Mouse (Mus musculus) ES-Bruce4 (cell line): ENCODE data around the gene Ggnbp2.

Experiments
- CTCF ChIP-seq: IDR thresholded peaks from one replicate; pipeline ENCODE4 v1.8.1; 2011; ENCODE audit warnings: low read depth, low read length
- EP300 ChIP-seq: IDR thresholded peaks from 2 replicates; pipeline ENCODE4 v1.6.1; 2011; ENCODE audit warnings: low read depth, low read length; ENCODE audit not compliant: insufficient read depth
- POLR2A ChIP-seq: IDR thresholded peaks from one replicate; pipeline ENCODE4 v1.8.1; 2011; ENCODE audit warnings: low read length; ENCODE audit not compliant: insufficient read depth

DNA sequence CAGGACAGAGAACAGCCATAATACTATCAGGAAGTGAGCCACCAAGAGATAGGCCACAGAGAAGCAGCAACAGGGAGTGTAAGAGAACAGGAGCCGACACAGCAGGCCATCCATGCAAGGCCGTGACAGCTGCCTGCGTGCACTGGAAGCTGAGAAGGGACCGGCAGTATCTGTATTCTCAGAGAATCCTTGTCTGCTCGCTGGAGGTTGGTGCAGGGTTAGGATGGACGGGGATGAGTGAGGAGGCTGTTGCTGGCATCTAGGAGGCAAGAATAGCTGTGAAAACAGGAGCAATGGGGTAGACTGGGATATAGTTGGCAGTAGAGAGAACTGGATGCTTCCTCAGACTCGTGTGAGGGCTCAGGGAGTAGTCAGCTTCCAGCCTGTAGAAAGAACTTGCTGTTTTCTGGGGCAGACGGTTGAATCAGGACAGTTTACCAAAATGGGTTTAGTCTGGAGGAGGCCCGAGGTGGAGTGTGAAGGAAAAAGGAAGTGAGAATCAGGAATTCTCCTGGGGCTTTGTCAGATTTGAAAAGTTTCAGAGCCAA lies 34.1 kb upstream of the Ggnbp2 start:
- TF ChIP-seq POLR2A (no peak), CTCF (no peak), EP300 (no peak)
